ENCODE assay signal across 8 mouse cellular contexts in the genomic region with DNA sequence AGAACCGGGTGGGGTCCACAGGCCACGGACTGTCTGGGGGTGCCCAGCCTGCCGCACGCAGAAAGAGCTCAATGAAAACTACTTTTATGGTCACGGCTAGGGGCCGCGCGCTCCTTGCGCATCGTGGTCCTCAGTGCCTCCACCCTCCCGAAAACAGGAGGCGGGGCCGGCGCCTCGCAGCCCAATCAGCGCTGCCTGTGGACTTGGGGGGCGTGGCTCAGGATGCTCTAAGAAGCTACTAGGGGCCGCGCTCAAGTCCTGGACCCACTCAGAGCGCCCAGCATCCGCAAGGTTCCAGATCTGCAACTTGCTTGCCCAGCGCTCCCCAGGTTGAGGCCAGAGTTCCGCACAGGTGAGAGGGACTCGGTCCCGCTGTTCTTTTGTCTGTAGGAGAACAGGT. TPM values are rescaled to one million over a fixed set of nuclear protein-coding genes. Genes with fewer than 3 reads are reported as not detected.
DNase-seq lines count a peak whose midpoint lies in the region.

TSS of gene Crispld2 (plus strand) at position 190 of the 400 bp plus-strand sequence.

- intact Hi-C loops in gastrocnemius, postnatal 36 days (cut with DNase I) = loop anchor here (5.0 kb wide), 1 partner anchor 80 kb away; no protein-coding TSS in a partner anchor

- DNase-seq in adrenal gland, adult 18-20 months (ENCODE audit: low spot score in 2 of 2) = peak; percentile 33 to 56
- DNase-seq in embryo, embryonic 11.5 days (ENCODE audit: low read depth, low spot score) = peak; percentile 79
- peak; percentile 67 to 81 for DNase-seq in gastrocnemius, postnatal 36 days
- DNase-seq in induced T-regulatory cell, adult 2 months (ENCODE audit: low read depth) = peak; percentile 69
- peak; percentile 11 to 53 for DNase-seq in left cerebral cortex, adult 9 months (ENCODE audit: low spot score in 2 of 2)
- DNase-seq in lung, postnatal 4 days = peak; percentile 83 to 88
- DNase-seq in right cerebral cortex, postnatal 10 days (ENCODE audit: low spot score in 2 of 2) = peak; percentile 81 to 85
- peak; percentile 82 to 83 for DNase-seq in urinary bladder, postnatal 4 days (ENCODE audit: low spot score in 2 of 2)

RNA-seq across cellular contexts. Expression of gene Crispld2, which starts in this region (rescaled TPM):
- 10 to 100 TPM in 1 of 2 experiments, 1 to 10 TPM in 1; 9.5 to 12.8 TPM for total RNA-seq in adrenal gland, adult 18-20 months (2021)
- 10 to 100 TPM in 1 of 2 experiments, 1 to 10 TPM in 1; 8.1 to 12.3 TPM for total RNA-seq in gastrocnemius, postnatal 36 days (2021)

Comparison
In these comparisons a context has a peak if more than half of its experiments do, and no peak if none do; other contexts are left out.
1. Peak in every context shown above with its lines: DNase-seq.
2. DNase-seq: peak in every context shown above with its lines; median percentile 86 in lung, postnatal 4 days; 83 in right cerebral cortex, postnatal 10 days; 82 in urinary bladder, postnatal 4 days; 79 in embryo, embryonic 11.5 days; 74 in gastrocnemius, postnatal 36 days; 69 in induced T-regulatory cell, adult 2 months; 44 in adrenal gland, adult 18-20 months; 32 in left cerebral cortex, adult 9 months.